Mouse (Mus musculus): ENCODE data around the gene Astn1. TPM values are rescaled to one million over a fixed set of nuclear protein-coding genes. Genes with fewer than 3 reads are reported as not detected.

Gene Astn1
- polyA plus RNA-seq, 1 experiment from 2014 or later = 0.55 TPM

DNA sequence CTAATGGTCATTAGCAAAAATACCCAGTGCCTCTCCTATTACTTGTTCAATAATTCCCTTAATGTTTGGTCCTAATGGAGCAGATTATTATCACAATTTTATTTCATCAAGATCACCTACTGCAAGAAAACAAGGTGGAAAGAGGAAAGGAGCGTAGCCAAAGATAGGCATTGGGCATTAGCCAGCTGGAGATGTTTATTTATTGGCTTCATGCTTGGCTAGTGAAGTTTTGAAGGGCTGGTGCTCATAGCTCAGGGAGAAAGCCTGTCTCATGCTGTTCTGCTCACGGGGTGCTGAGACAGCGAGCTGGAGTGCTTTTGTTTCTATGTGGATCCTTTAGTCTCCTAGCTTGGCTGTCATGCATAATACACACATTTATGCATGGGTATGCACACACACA lies 131.2 kb downstream of the Astn1 start:
- Histone ChIP-seq H3K36me3 (no peaks in the 10 kb centered on the region), H3K27ac (no peak overlapping the region), H3K9me3 (replicated peaks) (no peaks in the 10 kb centered on the region), H3K27me3 (no peaks in the 10 kb centered on the region), H3K9ac (no peak overlapping the region), H3K4me1 (replicated peaks) (no peaks in the 10 kb centered on the region), H3K4me3 (no peak overlapping the region), H3K4me2 (no peak overlapping the region)
- WGBS = 85% methylated on average over 3 of the region's 3 CpGs
- no peak for ATAC-seq (replicated peaks; ENCODE audit: insufficient number of reproducible peaks, insufficient read depth, low FRiP score, low read depth)

DNA sequence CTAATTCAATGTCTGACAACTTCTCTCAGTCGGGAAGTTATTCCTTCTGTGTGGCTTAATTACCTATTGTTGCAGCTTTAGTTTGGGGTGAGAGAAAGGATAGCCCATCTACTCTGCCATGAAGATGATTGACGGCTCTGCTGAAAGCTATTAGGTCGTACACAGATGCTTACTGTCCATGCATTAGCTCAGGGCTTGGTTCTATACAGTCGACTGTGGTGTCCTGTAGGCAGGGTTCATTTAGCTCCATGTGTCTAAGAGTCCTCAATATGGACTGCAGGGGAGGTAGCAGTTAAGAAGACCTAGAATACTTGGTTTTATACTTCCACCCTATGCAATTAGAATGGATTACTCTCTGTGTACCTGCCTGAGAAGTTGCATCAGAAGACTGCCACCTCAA lies 138.1 kb downstream of the Astn1 start:
- Histone ChIP-seq H3K9ac (no peak overlapping the region), H3K9me3 (replicated peaks) (no peaks in the 10 kb centered on the region), H3K4me3 (no peak overlapping the region), H3K4me1 (replicated peaks) (no peaks in the 10 kb centered on the region), H3K4me2 (no peak overlapping the region), H3K27me3 (no peaks in the 10 kb centered on the region), H3K36me3 (no peaks in the 10 kb centered on the region), H3K27ac (no peak overlapping the region)
- 65% methylated on average over 4 of the region's 4 CpGs for WGBS
- ATAC-seq (replicated peaks; ENCODE audit: insufficient number of reproducible peaks, insufficient read depth, low FRiP score, low read depth) = no peak

- no peaks in the 10 kb centered on the region for H3K9me3 ChIP-seq (replicated peaks)
- no peak overlapping the region for H3K4me2 ChIP-seq
- H3K27me3 ChIP-seq = no peaks in the 10 kb centered on the region
- H3K27ac ChIP-seq = no peak overlapping the region
- peak; percentile 43; the same call in 1 of the 2 replicates for ATAC-seq (replicated peaks; ENCODE audit: insufficient number of reproducible peaks, insufficient read depth, low FRiP score, low read depth)
- H3K4me1 ChIP-seq (replicated peaks) = no peaks in the 10 kb centered on the region
- H3K9ac ChIP-seq = no peak overlapping the region
- 35% methylated on average over 4 of the region's 4 CpGs for WGBS
- H3K36me3 ChIP-seq = no peaks in the 10 kb centered on the region
- H3K4me3 ChIP-seq = no peak overlapping the region
These were observed 138.9 kb downstream of the Astn1 start for GRCm38 (mm10) chr1:158501019-158501418.

- H3K27ac ChIP-seq = no peak overlapping the region
- no peaks in the 10 kb centered on the region for H3K27me3 ChIP-seq
- H3K9me3 ChIP-seq (replicated peaks) = no peaks in the 10 kb centered on the region
- no peak for ATAC-seq (replicated peaks; ENCODE audit: insufficient number of reproducible peaks, insufficient read depth, low FRiP score, low read depth)
- WGBS = 30% methylated on average over 3 of the region's 3 CpGs
- no peak overlapping the region for H3K9ac ChIP-seq
- no peak overlapping the region for H3K4me3 ChIP-seq
- H3K4me1 ChIP-seq (replicated peaks) = no peaks in the 10 kb centered on the region
- no peaks in the 10 kb centered on the region for H3K36me3 ChIP-seq
- H3K4me2 ChIP-seq = no peak overlapping the region
These were observed 145.5 kb downstream of the Astn1 start for GRCm38 (mm10) chr1:158507610-158508009.

GRCm38 (mm10) chr1:158509112-158509855 lies 147.2 kb downstream of the Astn1 start:
- Histone ChIP-seq H3K4me2 (no peak overlapping the region), H3K4me1 (replicated peaks) (no peaks in the 10 kb centered on the region; the same call in 1 of the 2 replicates), H3K9ac (no peak overlapping the region), H3K36me3 (no peaks in the 10 kb centered on the region), H3K9me3 (replicated peaks) (no peaks in the 10 kb centered on the region), H3K27me3 (no peaks in the 10 kb centered on the region), H3K27ac (no peak overlapping the region), H3K4me3 (no peak overlapping the region)
- ATAC-seq (replicated peaks; ENCODE audit: insufficient number of reproducible peaks, insufficient read depth, low FRiP score, low read depth) = no peak
- WGBS = 78% methylated on average over 4 of the region's 4 CpGs

DNA sequence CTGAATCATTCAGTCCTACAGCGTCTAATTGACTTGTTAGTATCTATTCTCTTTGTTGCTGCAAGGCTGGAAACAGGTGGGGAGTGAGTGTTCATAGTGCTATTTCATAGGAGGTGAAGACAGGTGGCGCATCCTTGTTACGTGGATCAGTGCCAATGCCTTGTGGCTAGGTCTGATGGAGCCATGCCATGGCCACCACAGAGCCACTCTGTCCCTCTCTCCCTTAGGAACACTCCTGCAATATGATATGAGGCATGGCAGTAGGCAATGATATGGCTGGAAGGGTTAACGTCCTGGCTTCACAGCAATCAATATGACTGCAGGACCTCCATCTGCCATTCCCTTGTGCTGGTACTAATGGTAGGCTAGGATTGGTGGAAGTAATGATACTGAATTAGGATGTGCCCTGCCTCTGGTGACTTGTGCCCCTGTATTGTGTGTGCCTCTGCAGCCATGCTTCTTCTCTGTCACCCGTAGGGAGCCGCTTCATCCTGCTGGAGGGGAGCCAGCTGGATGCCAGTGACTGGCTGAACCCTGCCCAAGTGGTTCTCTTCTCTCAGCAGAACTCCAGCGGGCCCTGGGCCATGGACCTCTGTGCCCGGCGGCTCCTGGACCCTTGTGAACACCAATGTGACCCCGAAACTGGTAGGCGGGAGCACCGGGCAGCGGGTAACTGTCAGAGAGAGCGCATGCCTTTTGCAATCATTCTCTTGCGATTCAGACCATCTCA lies 148.6 kb downstream of the Astn1 start:
- H3K9ac ChIP-seq = no peak overlapping the region
- H3K4me1 ChIP-seq (replicated peaks) = no peaks in the 10 kb centered on the region; the same call in 1 of the 2 replicates
- no peaks in the 10 kb centered on the region for H3K9me3 ChIP-seq (replicated peaks)
- H3K27me3 ChIP-seq = no peaks in the 10 kb centered on the region
- H3K4me2 ChIP-seq = no peak overlapping the region
- no peaks in the 10 kb centered on the region for H3K36me3 ChIP-seq
- no peak overlapping the region for H3K27ac ChIP-seq
- WGBS = 91% methylated on average over 15 of the region's 15 CpGs
- H3K4me3 ChIP-seq = no peak overlapping the region
- ATAC-seq (replicated peaks; ENCODE audit: insufficient number of reproducible peaks, insufficient read depth, low FRiP score, low read depth) = no peak

DNA sequence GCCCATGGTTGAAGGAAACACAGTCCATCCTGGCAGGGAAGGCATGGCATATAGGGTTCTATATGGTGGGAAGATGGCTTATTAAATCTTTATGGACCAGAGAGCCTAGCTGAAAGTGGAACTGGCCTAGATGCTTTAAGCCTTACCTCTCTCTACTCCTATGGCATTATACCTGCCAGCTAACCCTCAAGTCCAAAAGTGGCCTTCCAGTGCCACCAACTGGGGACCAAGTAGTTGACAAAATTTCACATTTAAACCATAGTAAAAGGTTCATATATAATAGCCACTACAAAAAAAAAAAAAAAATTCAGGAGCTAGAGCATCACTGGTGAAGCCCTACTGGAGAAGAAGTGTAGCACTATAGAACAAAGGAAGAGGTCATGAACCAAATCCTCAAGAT lies 150.0 kb downstream of the Astn1 start:
- Histone ChIP-seq H3K36me3 (no peaks in the 10 kb centered on the region), H3K4me1 (replicated peaks) (no peaks in the 10 kb centered on the region; the same call in 1 of the 2 replicates), H3K9me3 (replicated peaks) (no peaks in the 10 kb centered on the region), H3K4me3 (no peak overlapping the region), H3K27ac (no peak overlapping the region), H3K4me2 (no peak overlapping the region), H3K9ac (no peak overlapping the region), H3K27me3 (no peaks in the 10 kb centered on the region)
- no peak for ATAC-seq (replicated peaks; ENCODE audit: insufficient number of reproducible peaks, insufficient read depth, low FRiP score, low read depth)

DNA sequence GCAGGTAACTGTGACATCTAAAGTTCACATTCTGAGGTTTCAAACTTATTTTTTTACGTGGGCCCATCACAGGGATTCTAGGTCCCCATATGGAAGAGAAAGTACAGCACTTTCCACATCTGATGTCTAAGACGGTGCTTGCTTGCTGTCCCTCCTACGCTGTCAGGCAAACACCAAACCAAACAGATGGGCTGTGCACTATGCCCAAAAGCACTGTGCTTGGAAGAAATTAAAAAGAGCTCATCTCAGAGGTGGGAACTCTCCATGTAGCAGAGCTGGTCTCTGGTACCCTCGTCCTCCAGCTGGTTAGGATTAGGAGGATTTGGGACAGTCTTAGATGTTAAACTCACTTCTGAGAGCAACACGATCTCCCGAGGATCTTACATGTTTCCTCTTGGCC lies 150.6 kb downstream of the Astn1 start:
- Histone ChIP-seq H3K4me3 (no peak overlapping the region), H3K36me3 (no peaks in the 10 kb centered on the region), H3K9me3 (replicated peaks) (no peaks in the 10 kb centered on the region), H3K4me1 (replicated peaks) (no peaks in the 10 kb centered on the region; the same call in 1 of the 2 replicates), H3K4me2 (no peak overlapping the region), H3K27me3 (no peaks in the 10 kb centered on the region), H3K27ac (no peak overlapping the region), H3K9ac (no peak overlapping the region)
- 80% methylated on average over 6 of the region's 6 CpGs for WGBS
- no peak for ATAC-seq (replicated peaks; ENCODE audit: insufficient number of reproducible peaks, insufficient read depth, low FRiP score, low read depth)

- 59% methylated on average over 13 of the region's 13 CpGs for WGBS
- Histone ChIP-seq H3K4me2 (no peak overlapping the region), H3K9me3 (replicated peaks) (no peaks in the 10 kb centered on the region), H3K36me3 (no peaks in the 10 kb centered on the region), H3K4me3 (no peak overlapping the region), H3K27ac (no peak overlapping the region), H3K4me1 (replicated peaks) (no peaks in the 10 kb centered on the region; the same call in 1 of the 2 replicates), H3K9ac (no peak overlapping the region), H3K27me3 (no peaks in the 10 kb centered on the region)
- ATAC-seq (replicated peaks; ENCODE audit: insufficient number of reproducible peaks, insufficient read depth, low FRiP score, low read depth) = peak; percentile 60; the same call in 1 of the 2 replicates
These were observed 151.5 kb downstream of the Astn1 start for GRCm38 (mm10) chr1:158513572-158513971.

GRCm38 (mm10) chr1:158516558-158516957 lies 154.5 kb downstream of the Astn1 start:
- Histone ChIP-seq H3K4me1 (replicated peaks) (no peaks in the 10 kb centered on the region; the same call in 1 of the 2 replicates), H3K36me3 (no peaks in the 10 kb centered on the region), H3K9ac (no peak overlapping the region), H3K9me3 (replicated peaks) (no peaks in the 10 kb centered on the region), H3K27me3 (no peaks in the 10 kb centered on the region), H3K27ac (no peak overlapping the region), H3K4me2 (no peak overlapping the region), H3K4me3 (no peak overlapping the region)
- WGBS = 82% methylated on average over 4 of the region's 4 CpGs
- ATAC-seq (replicated peaks; ENCODE audit: insufficient number of reproducible peaks, insufficient read depth, low FRiP score, low read depth) = no peak

GRCm38 (mm10) chr1:158536195-158536594 lies 174.1 kb downstream of the Astn1 start:
- H3K27me3 ChIP-seq = no peaks in the 10 kb centered on the region
- no peak for ATAC-seq (replicated peaks; ENCODE audit: insufficient number of reproducible peaks, insufficient read depth, low FRiP score, low read depth)
- no peak overlapping the region for H3K4me2 ChIP-seq
- no peak overlapping the region for H3K27ac ChIP-seq
- no peak overlapping the region for H3K9ac ChIP-seq
- no peaks in the 10 kb centered on the region for H3K4me1 ChIP-seq (replicated peaks)
- no peaks in the 10 kb centered on the region for H3K9me3 ChIP-seq (replicated peaks)
- 75% methylated on average over 3 of the region's 3 CpGs for WGBS
- no peaks in the 10 kb centered on the region for H3K36me3 ChIP-seq
- no peak overlapping the region for H3K4me3 ChIP-seq

DNA sequence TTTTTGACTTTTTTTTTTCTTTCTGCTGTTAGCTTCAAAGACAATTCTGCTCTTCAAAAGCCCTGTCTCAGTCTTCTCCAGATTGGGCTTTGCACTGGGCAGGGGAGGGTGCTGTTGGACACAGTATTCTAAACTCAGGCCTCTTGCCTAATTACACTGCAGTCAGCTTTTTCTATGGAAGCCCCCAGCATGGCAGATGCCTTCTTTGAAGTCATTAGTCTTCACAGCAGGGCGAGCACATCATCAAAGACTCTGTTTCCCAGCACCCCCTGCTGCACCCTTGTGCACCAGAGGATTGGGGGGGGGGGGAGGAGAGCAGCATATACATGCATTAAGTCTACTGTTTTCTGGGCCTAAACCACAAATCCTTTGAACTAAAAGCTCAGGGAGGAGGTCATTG lies 174.8 kb downstream of the Astn1 start:
- WGBS = 55% methylated on average over 1 of the region's 1 CpGs
- H3K9me3 ChIP-seq (replicated peaks) = no peaks in the 10 kb centered on the region
- no peaks in the 10 kb centered on the region for H3K4me1 ChIP-seq (replicated peaks)
- H3K4me2 ChIP-seq = no peak overlapping the region
- H3K36me3 ChIP-seq = no peaks in the 10 kb centered on the region
- no peak overlapping the region for H3K9ac ChIP-seq
- no peak overlapping the region for H3K4me3 ChIP-seq
- no peak overlapping the region for H3K27ac ChIP-seq
- ATAC-seq (replicated peaks; ENCODE audit: insufficient number of reproducible peaks, insufficient read depth, low FRiP score, low read depth) = no peak
- no peaks in the 10 kb centered on the region for H3K27me3 ChIP-seq

Measured in heart, embryonic 15.5 days (tissue).